Mouse (Mus musculus) myocyte (in vitro differentiated cells): Measurements from ENCODE around the gene Exoc3l.

Experiments used
- CEBPB ChIP-seq: IDR thresholded peaks from 2 replicates; pipeline ENCODE4 v1.6.1; 2011; ENCODE audit warnings: mild to moderate bottlenecking, moderate library complexity; ENCODE audit not compliant: poor library complexity, insufficient read depth, severe bottlenecking
- E2F4 ChIP-seq: IDR thresholded peaks from one replicate; pipeline ENCODE4 v1.6.1; 2011; ENCODE audit warnings: mild to moderate bottlenecking, control low read depth, moderate library complexity; ENCODE audit not compliant: insufficient read depth
- MAX ChIP-seq: IDR thresholded peaks from one replicate; pipeline ENCODE4 v1.6.1; 2011; ENCODE audit warnings: low read depth, mild to moderate bottlenecking, control low read depth
- MYOD1 ChIP-seq, 3 experiments: IDR thresholded peaks; one replicate each; pipeline ENCODE4 v1.6.1; 2011; ENCODE audit warnings: control low read depth in 2 of 3, low read depth in 2 of 3, mild to moderate bottlenecking in 2 of 3, moderate library complexity in 1 of 3; ENCODE audit not compliant: insufficient read length in 2 of 3, control insufficient read depth in 1 of 3
- MYOG ChIP-seq, 3 experiments: IDR thresholded peaks; one replicate each; pipeline ENCODE4 v1.6.1; 2011; ENCODE audit warnings: control low read depth in 2 of 3, low read depth in 2 of 3, mild to moderate bottlenecking in 2 of 3; ENCODE audit not compliant: insufficient read length in 2 of 3, control insufficient read depth in 1 of 3, insufficient read depth in 1 of 3
- POLR2A ChIP-seq: IDR thresholded peaks from one replicate; pipeline ENCODE4 v1.6.1; 2011; ENCODE audit warnings: low read depth, mild to moderate bottlenecking, control low read depth, moderate library complexity; ENCODE audit not compliant: insufficient read length
- POLR2AphosphoS2 ChIP-seq: IDR thresholded peaks from one replicate; pipeline ENCODE4 v1.6.1; 2011; ENCODE audit warnings: low read depth, control low read depth; ENCODE audit not compliant: insufficient read length
- REST ChIP-seq: IDR thresholded peaks from one replicate; pipeline ENCODE4 v1.6.1; 2011; ENCODE audit warnings: mild to moderate bottlenecking, control low read depth, moderate library complexity; ENCODE audit not compliant: insufficient read depth, insufficient read length
- SRF ChIP-seq: IDR thresholded peaks from one replicate; pipeline ENCODE4 v1.6.1; 2011; ENCODE audit warnings: low read depth; ENCODE audit not compliant: control insufficient read depth, insufficient read length
- TCF12 ChIP-seq: IDR thresholded peaks from one replicate; pipeline ENCODE4 v1.6.1; 2011; ENCODE audit warnings: mild to moderate bottlenecking, control low read depth; ENCODE audit not compliant: poor library complexity, insufficient read depth, severe bottlenecking
- TCF3 ChIP-seq: IDR thresholded peaks from one replicate; pipeline ENCODE4 v1.6.1; 2011; ENCODE audit warnings: low read depth, control low read depth; ENCODE audit not compliant: insufficient read length
- USF1 ChIP-seq: IDR thresholded peaks from one replicate; pipeline ENCODE4 v1.6.1; 2011; ENCODE audit warnings: low read depth, mild to moderate bottlenecking, control low read depth, moderate library complexity

DNA sequence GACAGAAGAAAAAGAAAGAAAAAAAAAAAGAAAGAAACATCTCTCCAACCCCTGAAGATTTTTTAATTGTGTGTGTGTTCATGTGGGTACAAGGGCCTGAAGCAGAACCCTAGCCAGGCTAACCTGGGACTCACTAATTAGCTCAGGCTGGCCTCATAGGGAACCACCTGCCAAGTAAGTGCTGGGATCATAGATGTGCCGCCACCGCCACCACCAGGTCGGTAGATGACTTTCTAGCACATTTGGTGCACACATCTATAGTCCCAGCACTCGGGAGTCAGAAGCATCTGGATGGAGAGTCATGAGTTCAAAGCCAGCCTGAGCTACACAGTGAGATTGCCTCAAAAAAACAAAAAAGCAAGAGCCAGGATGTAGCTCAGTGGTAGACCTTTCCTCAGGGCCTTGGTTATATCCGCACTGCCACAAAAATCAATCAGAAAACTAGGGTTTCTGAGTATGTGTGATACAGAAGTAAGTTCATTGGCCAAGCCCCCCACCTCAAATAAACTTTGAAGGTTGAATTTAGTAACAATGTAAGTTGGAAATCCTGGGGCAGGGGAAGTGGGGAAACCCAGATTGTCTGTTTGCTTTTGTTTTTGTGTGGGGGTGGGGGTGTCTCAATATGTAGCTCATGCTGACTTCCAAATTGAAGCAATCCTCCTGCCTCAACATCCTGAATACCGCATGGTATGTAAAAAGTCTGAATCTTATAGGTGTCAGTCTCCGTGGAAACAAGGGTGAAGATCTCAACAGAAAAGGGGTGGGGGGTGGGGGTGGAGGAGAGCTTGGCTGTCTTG, 38.4 kb downstream of the Exoc3l start:
- no peak for TF ChIP-seq USF1
- TF ChIP-seq POLR2A: no peak
- TF ChIP-seq MYOG (IDR thresholded peaks at IDR 0.05; ENCODE audit: control insufficient read depth in 1 of 3, insufficient read depth in 1 of 3, insufficient read length in 2 of 3, low read depth in 2 of 3): no peak
- TF ChIP-seq REST: no peak
- TF ChIP-seq POLR2AphosphoS2: no peak
- no peak for TF ChIP-seq MYOD1 (IDR thresholded peaks at IDR 0.05; ENCODE audit: control insufficient read depth in 1 of 3, insufficient read length in 2 of 3, low read depth in 2 of 3)
- no peak for TF ChIP-seq CEBPB
- no peak for TF ChIP-seq TCF3
- TF ChIP-seq TCF12: no peak
- no peak for TF ChIP-seq MAX
- no peak for TF ChIP-seq E2F4
- no peak for TF ChIP-seq SRF
